Mouse (Mus musculus) adrenal gland, adult 8-10 months (tissue): ENCODE results near the gene Ubiad1. TPM values are rescaled to one million over a fixed set of nuclear protein-coding genes. Genes with fewer than 3 reads are reported as not detected.

Experiments
- DNase-seq: peaks from one replicate; pipeline ENCODE4 v3.0.0; 2022
- total RNA-seq, 4 experiments: library from RNA; stranded (reverse); gene quantifications; 2 replicates each; pipeline ENCODE4 v1.2.4; 2022

Ubiad1 gene
- 10 to 100 TPM; 17.1 to 20.4 (median 17.8) TPM for total RNA-seq

DNA sequence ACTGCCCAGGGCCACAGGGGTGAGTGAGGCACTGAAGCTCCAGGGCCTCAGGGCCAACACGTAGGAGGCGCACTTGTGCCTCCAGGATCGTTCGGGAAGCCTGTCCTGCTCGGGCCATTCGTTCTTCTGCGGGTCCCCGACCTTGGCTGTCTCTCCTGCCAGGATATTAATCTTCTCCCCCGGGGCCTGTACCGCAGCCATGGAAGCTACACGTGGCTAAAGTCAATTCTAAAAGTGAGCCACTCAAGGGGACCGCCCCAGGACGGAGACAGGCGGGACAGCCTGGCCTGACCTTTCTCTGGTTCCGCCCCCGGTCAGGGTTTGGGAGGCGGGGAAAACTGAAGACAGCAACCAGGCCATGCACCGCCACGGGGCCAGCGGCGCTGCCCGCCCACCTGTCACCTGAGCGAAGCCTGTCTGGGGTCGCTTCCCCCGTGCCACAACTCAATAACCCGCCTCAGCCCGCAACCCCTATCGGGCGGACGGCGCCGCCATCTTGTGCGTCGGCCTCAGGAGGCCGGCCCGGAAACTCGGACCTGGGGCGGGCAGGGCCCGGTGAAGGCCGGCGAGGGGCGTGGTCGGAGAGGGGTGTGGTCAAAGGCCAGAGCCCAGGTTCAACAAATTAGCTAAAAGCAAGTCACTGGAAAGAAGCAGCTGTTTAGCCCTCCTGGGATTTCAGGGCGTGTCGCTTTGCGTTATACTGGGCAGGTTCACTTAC, at the start of gene Ubiad1:
Gene Ubiad1, minus strand, starts transcription at position 522 of the 718 bp plus-strand sequence.
- DNase-seq: peak; percentile 84

DNA sequence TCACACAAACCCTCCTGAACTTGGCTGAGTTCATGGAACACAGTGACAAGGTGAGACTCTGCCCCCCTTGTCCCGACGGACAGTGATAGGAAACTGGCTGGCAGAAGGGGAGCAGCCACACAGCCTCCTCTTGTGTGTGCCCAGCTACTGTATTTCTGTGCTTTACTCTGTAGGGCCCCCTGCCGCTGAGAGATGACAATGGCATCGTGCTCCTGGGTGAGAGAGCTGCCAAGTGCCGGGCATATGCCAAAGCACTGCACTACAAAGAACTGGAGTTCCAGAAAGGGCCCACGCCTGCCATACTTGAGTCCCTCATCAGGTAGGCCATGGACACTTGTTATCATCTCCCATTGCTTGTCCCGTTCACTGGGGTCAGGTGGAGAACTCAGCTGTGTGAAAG, 46.9 kb upstream of the Ubiad1 start:
- DNase-seq: no peak

DNA sequence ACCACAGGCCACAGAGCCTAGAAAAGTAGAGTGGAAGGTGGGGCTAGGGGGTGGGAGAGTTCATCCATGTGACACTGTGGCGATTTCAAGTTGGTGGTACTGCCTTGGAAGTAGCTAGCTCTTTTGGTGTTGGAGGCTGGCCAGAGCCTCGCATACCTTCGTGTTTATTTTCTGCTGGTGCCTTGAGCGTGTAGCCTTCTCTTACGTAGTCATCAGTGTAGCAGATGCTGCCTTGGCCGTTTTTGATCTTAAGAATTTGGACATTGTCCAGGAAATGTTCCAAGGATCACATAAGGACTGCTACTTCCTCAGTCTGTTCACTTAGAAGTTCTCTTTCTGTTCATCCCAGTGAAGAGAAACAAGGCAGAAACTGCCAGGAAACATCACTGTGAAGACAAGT, 45.9 kb upstream of the Ubiad1 start:
- no peak for DNase-seq

DNA sequence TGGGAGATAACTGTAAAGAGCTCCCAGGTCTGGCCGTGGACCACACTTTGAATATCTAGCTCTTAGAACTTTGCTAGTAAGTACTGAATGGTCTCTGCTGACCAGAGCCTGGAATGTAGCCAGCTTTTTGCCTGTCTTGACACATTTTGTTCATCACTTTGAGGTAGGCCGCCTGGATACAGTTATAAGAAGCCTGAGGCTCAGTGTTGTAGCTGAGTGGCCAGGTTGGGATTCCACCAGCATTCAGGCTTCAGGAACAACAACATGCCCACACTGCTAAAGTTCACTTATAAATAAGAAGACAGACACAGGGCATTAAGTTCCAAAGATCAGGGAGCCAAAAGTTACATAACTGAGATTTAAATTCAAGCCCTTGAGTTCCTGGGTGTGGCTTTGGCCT, 43.3 kb upstream of the Ubiad1 start:
- DNase-seq: no peak

DNA sequence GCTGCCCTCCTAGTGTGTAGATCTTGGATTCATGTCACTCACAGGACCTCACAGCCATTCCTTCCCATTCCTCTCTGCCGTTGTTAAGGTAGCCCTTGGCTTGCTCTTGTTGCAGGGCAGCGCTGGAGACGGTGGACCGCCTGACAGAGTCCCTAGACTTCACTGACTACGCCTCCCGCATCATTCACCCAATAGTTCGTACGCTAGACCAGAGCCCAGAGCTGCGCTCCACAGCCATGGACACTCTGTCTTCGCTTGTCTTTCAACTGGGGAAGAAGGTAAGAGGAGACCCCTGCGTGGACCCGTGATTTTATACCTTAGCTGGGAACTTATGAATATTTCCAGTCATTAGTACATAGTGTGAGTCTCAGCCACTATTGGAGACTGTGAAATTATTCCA, 39.9 kb upstream of the Ubiad1 start:
- no peak for DNase-seq

DNA sequence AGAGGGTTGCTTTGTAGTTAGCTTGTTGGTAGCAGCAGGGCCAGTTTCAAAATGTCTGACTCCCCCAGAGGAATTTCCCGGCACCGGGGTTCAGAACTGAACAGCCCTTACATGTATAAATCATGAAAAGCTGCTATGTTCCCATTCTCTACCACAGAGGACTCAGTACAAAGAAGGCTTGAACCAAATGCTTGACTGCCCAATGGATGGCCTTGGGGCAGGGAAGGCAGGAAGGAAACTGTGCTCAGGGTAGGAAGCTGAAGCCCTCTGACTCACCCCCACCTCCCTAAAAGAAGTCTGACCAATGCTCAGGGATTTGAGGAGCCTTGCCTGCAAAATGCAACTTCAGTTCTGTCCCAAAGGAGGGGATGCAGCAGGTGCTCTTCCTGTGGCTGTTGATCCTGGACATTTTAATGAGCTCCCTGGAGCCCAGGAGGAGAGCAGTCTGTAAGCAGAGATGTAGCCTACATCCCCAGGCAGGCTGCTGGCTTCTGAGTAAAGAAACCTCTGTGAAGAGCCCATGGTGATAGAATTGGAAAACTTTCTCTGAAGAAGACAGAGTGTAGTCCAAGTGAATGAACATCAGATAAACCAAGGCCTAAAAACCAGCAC, 37.1 kb upstream of the Ubiad1 start:
- DNase-seq: no peak

DNA sequence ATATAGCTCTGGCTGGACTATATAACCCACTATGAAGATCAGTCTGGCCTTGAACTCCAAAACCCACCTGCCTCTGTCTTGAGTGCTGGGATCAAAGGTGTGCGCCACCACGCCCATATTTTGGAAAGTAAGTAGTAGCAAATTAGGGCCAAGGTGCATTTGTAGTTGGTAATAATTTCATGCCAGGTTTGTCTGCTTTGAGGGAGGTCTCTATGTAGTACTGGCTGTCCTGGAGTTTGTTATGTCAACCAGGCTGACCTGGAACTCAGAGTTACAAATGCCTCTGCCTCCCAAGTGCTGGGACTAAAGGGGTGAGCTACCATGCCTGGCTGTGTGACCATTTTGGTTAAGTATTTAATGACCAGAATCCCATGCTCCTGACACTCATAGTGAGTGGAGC, 35.7 kb upstream of the Ubiad1 start:
- no peak for DNase-seq

DNA sequence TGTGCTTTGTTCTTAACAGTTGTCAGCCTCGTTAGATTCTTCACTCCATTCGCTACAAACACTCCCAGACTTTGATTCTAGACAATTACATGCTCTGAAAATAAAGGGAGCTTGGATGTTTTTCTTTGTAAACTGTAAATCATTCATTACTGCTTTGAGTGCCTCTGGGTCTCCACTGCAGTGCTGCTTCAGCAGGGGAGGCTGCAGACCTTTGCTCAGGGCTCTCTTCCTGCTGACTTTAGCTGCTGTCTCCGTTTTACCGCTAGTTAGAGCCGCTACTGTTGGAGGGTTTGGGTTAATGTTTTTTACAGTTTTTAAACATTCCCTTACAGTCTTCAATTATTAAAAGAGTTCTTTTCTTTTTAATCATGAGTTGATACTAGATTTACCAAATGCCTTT, 28.9 kb upstream of the Ubiad1 start:
- no peak for DNase-seq

DNA sequence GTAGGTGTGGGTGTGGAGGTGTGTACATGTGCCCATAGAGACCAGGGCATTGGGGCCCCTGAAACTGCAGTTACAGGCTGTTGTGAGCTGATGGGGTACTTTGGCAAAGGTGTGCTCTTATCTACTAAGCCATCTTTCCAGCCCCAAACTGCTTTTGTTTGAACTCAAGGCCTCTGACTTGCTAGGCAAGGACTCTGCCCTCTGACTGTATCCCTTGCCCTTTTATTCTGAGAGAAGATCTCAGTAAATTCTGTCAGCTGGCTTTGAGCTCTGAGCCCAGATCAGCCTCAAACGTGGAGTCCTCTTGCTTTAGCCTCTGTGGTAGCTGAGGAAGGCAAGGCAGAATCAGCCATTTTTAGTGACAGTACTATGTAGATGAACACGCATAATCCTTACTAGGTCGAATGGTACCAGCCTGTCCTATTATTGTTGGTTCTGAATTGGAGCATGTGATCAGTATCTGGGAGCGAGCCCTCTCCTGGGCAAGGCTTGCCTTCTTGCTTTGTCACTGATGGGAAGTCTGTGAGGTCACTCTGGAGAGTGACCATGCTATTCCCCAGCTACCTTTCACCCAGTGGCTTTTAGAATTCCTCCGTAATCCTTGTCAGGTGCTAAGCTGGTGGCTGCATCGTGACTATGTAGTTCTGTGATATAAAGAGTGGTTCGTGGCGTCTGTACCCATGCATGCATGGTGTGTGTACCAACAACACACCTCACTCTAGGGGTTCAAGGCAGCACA, 28.0 kb upstream of the Ubiad1 start:
- DNase-seq: no peak

DNA sequence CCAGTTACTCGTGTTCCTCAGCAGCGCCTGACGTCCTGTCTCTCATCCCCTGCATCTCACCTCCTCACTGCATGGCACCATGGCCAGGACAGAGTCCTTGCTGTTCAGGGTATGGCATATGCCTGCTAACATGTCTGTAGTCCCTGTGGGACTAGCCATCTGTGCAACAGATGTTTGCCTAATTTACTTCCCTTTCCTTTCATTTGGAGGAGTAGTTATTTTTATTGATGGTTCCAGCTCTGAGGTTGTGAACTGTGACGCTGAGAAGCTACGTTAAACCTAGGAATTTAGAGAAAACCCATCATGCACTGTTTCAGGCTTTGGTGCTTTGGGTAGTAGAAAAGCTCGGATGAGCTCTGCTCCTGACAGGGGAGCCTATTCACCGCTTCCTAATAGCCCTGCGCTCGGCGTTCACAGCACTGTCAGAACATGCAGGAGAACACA, 26.8 kb upstream of the Ubiad1 start:
- no peak for DNase-seq

DNA sequence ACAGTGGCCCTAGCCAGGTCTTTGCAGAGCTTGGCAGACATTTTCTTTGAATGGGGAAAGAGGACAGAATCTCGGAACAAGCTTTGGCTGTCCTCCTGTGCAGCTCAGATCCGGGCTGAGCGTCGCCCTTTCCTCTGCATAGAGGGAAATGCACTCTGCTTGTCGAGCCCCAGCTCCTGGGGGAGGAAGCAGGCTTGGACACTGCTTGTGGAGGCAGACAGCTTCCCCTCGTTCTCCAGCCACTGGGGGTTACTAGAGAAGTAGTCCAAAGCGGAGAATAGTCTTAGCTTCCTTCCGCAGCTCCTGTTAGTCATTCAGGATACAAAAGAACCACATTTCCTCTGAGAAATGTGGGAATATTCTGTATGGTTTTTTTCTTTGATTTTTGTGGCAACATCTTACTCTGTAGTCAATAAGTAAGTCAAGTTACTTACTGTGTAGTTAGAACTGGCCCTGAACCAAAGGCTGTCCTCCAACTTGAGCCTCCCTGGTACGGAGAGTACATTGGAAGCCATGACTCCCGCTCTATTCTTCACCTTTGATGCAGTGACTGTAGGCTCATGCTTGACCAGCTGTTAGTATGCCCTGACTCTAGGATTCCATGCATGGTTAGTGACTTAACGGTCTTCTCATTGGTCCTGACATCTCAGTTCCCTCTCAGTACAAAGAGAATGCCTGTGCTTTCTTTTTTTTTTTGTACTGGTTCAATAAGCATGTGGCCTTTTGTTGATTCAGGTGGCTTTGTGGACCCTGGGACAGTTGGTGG, 25.1 kb upstream of the Ubiad1 start:
- no peak for DNase-seq

DNA sequence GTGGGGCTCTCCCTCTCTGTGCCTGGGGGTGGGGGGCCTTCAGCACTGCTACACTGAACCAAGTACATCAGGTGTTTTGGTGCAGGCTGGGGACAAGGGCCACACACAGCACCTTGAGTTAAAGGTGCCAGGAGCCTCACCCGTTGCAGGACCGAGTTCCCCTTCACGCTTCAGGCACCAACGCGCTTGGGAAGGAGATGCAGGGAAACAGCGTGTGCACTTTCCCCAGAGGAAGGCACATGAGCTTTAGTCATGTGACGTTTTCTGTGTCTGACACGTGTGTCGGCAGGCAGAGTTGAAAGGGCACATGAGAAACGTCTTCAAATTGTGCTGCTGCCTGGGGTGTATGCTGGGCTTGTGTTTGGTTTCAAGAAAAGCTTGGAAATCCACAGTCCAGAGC, 23.8 kb upstream of the Ubiad1 start:
- no peak for DNase-seq

DNA sequence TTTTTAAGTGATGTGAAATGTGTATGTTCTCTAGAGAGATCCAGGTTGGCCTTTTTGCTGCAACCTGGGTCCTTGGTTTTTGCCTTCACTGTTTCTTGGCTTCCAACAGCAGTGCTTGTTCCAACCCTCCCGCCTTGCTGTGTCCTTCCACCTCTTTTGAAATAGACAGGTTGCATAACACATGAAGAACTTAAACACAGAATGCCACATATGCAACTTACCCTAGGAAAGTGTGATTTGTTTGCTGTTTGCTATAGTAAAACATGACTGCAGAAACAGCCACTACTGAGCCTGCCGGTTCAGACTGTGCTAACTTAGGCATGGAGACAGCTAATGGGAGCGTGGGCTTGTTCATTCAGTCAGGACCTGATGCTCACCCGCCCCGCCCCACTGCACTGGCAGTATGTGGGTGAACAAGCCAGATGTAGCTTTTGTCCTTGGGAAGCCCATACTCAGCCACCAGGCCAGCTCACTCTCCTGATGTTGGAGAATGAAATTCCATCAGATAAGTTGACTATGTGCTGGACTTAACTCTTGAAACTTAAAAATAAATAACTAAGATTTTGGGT, 22.0 kb upstream of the Ubiad1 start:
- DNase-seq: peak; percentile 49

DNA sequence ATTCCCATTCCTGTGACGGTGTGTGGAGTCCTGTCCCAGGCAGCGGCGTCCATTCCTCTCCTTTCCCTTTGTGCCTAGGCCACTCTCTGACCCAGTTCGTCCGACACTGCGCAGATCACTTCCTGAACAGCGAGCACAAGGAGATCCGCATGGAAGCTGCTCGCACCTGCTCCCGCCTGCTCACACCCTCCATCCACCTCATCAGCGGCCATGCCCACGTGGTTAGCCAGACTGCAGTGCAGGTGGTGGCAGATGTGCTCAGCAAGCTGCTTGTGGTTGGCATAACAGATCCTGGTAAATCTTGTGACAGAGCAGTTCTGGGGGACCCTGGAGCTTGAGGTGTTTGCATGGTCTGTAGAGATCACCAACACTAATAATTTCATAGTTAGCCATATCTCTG, 20.3 kb upstream of the Ubiad1 start:
- no peak for DNase-seq

DNA sequence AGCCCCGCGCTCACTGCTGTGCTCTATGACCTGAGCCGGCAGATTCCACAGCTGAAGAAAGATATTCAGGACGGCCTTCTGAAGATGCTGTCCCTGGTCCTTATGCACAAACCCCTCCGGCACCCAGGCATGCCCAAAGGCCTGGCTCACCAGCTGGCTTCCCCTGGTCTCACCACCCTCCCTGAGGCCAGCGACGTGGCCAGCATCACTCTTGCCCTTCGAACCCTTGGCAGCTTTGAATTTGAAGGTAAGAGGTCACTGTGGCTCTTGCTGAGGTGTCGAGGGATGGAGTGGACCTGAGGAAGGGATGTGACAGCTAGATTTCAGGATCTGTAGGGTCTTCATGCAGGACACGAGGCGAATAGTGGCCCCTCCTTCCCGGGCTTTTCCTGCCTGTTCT, 19.7 kb upstream of the Ubiad1 start:
- DNase-seq: no peak

DNA sequence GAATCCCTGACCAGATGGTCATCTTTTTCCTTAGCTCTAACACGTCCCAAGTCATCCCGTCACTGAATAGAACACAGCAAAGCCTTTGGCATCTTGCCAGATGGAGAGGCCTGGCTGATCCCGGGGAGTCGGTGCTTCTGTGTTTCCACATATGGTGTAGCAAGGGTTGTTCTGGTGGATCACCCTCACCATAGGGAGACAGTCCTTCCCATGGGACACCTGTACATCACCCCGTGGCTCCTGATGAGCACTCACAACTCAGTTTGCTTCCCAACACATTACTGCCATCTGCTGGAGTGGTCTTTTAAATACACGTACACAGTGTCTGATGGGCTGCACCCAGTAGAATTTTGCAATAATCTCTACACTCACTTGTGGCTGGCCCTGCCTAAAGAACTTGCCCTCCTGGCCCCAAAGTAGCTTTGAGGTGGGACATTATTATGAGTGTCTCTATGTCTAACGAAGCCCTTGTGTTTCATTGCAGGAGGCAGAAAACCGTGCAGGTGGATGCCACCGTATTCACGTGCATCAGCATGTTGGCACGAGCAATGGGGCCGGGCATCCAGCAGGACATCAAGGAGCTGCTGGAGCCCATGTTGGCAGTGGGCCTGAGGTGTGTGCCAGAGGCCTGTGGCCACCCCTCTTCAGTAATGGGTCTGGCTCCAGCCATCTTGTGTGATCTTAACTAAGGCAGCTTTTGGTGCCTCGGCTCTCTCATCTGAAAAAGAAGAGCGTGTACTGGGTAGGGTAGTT, 18.8 kb upstream of the Ubiad1 start:
- DNase-seq: no peak

DNA sequence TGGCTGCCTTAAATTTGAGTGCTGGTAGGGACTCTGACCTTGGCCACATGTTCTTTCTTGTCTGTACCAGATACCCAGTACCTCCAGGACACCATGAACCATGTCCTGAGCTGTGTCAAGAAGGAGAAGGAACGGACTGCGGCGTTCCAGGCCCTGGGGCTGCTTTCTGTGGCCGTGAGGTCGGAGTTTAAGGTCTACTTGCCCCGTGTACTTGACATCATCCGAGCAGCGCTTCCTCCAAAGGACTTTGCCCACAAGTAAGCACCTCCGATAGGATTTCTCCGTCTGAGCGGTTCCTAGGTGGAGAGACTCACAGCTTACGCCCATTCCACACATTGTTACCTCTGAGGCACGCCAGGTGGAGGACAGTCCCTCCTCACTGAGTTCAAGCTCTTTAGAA, 18.1 kb upstream of the Ubiad1 start:
- DNase-seq: no peak

DNA sequence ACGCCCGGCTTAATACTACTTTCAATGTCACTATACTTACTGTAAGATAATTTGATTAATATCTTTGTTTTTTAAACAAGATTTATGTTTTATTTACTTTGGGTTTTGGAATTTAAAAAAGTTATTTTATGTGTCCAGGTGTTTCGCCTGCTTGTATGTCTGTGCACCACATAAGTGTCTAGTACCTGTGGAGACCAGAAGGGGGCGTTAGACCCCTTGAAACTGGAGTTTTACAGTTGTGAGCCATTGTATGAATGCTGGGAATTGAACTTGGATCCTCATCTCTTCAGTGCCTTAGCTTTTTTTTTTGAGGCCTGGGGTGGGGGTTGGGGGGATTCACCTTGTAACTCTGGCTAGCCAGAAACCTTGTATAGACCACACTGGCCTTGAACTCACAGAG, 17.2 kb upstream of the Ubiad1 start:
- no peak for DNase-seq

DNA sequence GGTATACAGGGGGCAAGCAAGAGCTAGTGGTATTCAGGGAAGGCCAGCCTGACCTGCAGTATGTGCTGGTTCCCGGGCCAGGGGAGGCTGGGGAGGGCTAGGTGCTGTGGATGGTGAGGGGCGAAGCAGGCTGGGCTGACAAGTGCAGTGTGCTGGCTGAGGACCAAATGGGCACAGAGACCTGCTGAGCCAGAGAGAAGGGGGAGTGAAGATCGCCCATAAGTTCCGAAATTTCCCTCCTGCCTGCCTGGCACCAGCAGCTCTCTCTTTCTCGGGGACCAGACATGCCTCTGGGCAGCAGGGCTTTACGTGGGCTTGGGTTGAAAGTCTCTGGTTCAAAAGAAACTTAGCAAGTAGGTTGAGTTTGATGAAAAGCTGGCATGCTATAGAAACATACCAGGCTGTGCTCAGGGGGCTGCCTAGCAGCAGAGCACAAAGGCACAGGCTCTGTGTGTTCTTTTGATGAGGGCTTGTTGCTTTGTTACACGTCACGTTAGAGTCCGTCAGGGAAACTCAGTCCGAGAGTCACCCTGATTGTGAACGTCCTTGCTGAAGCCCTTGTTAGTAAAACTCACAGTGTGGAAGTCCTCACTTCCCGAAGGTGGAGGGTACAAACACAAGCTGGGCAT, 16.2 kb upstream of the Ubiad1 start:
- no peak for DNase-seq

DNA sequence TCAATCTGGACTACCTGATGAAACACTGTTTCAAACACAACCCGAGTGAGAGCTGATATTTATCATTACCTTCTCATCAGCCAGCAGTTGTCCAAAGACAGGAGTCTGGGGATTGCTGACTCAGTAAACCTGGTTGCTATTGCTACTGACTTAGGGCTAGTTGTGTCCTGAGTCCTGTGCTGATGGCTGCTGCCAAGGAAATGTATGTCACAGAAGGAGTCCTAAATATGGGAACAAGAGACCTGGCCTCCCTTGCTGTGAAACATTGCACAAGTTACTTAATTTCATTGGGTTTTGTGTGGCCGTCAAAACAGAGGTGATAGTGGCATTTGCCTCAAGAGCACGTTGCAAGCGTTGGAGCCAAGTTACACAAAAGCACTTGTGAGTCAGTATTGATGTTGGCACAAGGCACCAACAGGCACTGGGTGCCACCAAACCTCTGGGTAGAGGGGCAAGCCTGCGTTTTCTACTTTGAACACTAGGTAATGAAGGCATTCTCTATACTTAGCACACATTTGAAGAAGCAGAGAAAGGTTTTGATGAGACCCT, 11.0 kb upstream of the Ubiad1 start:
- no peak for DNase-seq

DNA sequence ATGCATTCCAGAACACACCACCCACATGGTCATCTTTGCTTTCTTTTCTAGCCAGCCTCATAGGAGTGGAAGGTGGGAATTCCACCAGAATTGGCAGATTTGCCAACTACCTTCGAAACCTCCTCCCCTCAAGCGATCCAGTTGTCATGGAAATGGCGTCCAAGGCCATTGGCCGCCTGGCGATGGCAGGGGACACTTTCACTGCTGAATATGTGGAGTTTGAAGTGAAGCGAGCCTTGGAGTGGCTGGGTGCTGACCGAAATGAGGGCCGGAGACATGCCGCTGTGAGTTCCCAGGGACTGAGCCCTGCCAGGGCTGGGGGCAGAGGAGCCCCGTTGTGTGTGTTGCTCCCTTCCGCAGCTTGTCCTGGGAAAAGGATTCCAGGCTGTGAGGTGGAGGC, 9.1 kb upstream of the Ubiad1 start:
- no peak for DNase-seq
